Mouse (Mus musculus): Measurements from ENCODE around the gene Ppp2r2c. TPM values are rescaled to one million over a fixed set of nuclear protein-coding genes. Genes with fewer than 3 reads are reported as not detected.
A peak's percentile ranks its signal among the peaks of the same experiment; 100 is the strongest.
"Not testable (repeated sequence)": the region's sequence is repeated elsewhere in the genome, so short reads cannot be mapped to it uniquely, and the experiment has no call there.

The Ppp2r2c gene
- polyA plus RNA-seq, 1 experiment from 2014 or later: 0.03 TPM

- Histone ChIP-seq H3K27ac (no peak overlapping the region), H3K36me3 (no peaks in the 10 kb centered on the region), H3K4me1 (replicated peaks) (no peaks in the 10 kb centered on the region), H3K4me3 (replicated peaks) (no peak overlapping the region), H3K9me3 (replicated peaks) (no peaks in the 10 kb centered on the region), H3K27me3 (no peaks in the 10 kb centered on the region), H3K4me2 (no peak overlapping the region), H3K9ac (no peak overlapping the region)
- 68% methylated on average over 5 of the region's 5 CpGs for WGBS (ENCODE audit: insufficient replicate concordance)
- DNase-seq (no peak), ATAC-seq (ENCODE audit: low read depth) (no peak)
Measured at GRCm38 (mm10) chr5:36938021-36938420, 69.7 kb downstream of the Ppp2r2c start.

GRCm38 (mm10) chr5:36938991-36939390 lies 70.7 kb downstream of the Ppp2r2c start:
- not testable (repeated sequence) for H3K9me3 ChIP-seq (replicated peaks); H3K27ac ChIP-seq; DNase-seq; H3K9ac ChIP-seq; H3K4me3 ChIP-seq (replicated peaks); ATAC-seq (ENCODE audit: low read depth); H3K36me3 ChIP-seq; H3K4me2 ChIP-seq; H3K27me3 ChIP-seq; H3K4me1 ChIP-seq (replicated peaks)
- WGBS (ENCODE audit: insufficient replicate concordance): 45% methylated on average over 2 of the region's 2 CpGs

GRCm38 (mm10) chr5:36942446-36942845 lies 74.1 kb downstream of the Ppp2r2c start:
- Histone ChIP-seq H3K9ac (no peak overlapping the region), H3K27ac (no peak overlapping the region), H3K4me3 (replicated peaks) (no peak overlapping the region), H3K4me1 (replicated peaks) (no peaks in the 10 kb centered on the region), H3K4me2 (no peak overlapping the region), H3K9me3 (replicated peaks) (no peaks in the 10 kb centered on the region), H3K36me3 (no peaks in the 10 kb centered on the region), H3K27me3 (no peaks in the 10 kb centered on the region)
- ATAC-seq (ENCODE audit: low read depth): no peak
- no peak for DNase-seq
- 53% methylated on average over 2 of the region's 2 CpGs for WGBS (ENCODE audit: insufficient replicate concordance)

GRCm38 (mm10) chr5:36944552-36944951 lies 76.2 kb downstream of the Ppp2r2c start:
- no peak overlapping the region for H3K4me3 ChIP-seq (replicated peaks)
- ATAC-seq (ENCODE audit: low read depth) (no peak), DNase-seq (no peak)
- no peaks in the 10 kb centered on the region for H3K36me3 ChIP-seq
- no peaks in the 10 kb centered on the region for H3K9me3 ChIP-seq (replicated peaks)
- H3K4me1 ChIP-seq (replicated peaks): no peaks in the 10 kb centered on the region
- no peak overlapping the region for H3K9ac ChIP-seq
- no peaks in the 10 kb centered on the region for H3K27me3 ChIP-seq
- no peak overlapping the region for H3K27ac ChIP-seq
- no peak overlapping the region for H3K4me2 ChIP-seq
- WGBS (ENCODE audit: insufficient replicate concordance): 36% methylated on average over 5 of the region's 5 CpGs

- 38% methylated on average over 8 of the region's 8 CpGs for WGBS (ENCODE audit: insufficient replicate concordance)
Measured at GRCm38 (mm10) chr5:36945102-36945701, 76.9 kb downstream of the Ppp2r2c start.

GRCm38 (mm10) chr5:36945713-36946112 lies 77.4 kb downstream of the Ppp2r2c start:
- 54% methylated on average over 2 of the region's 2 CpGs for WGBS (ENCODE audit: insufficient replicate concordance)
- no peak for ATAC-seq (ENCODE audit: low read depth)

More at GRCm38 (mm10) chr5:36945102-36945701, 76.9 kb downstream of the Ppp2r2c start:
- Histone ChIP-seq H3K9ac (no peak overlapping the region), H3K4me1 (replicated peaks) (no peaks in the 10 kb centered on the region), H3K27me3 (no peaks in the 10 kb centered on the region), H3K9me3 (replicated peaks) (no peaks in the 10 kb centered on the region), H3K4me3 (replicated peaks) (no peak overlapping the region), H3K27ac (no peak overlapping the region), H3K36me3 (no peaks in the 10 kb centered on the region), H3K4me2 (no peak overlapping the region)
- ATAC-seq (ENCODE audit: low read depth) (no peak), DNase-seq (no peak)

GRCm38 (mm10) chr5:36946445-36946844 lies 78.1 kb downstream of the Ppp2r2c start:
- DNase-seq (peak; percentile 13), ATAC-seq (ENCODE audit: low read depth) (no peak)
- Histone ChIP-seq H3K9me3 (replicated peaks) (no peaks in the 10 kb centered on the region), H3K4me3 (replicated peaks) (no peak overlapping the region), H3K36me3 (no peaks in the 10 kb centered on the region), H3K27ac (no peak overlapping the region), H3K9ac (no peak overlapping the region), H3K4me1 (replicated peaks) (no peaks in the 10 kb centered on the region), H3K4me2 (no peak overlapping the region), H3K27me3 (no peaks in the 10 kb centered on the region)
- 17% methylated on average over 5 of the region's 5 CpGs for WGBS (ENCODE audit: insufficient replicate concordance)

More at GRCm38 (mm10) chr5:36945713-36946112, 77.4 kb downstream of the Ppp2r2c start:
- Histone ChIP-seq H3K27ac (no peak overlapping the region), H3K4me3 (replicated peaks) (no peak overlapping the region), H3K9ac (no peak overlapping the region), H3K4me2 (no peak overlapping the region), H3K4me1 (replicated peaks) (no peaks in the 10 kb centered on the region), H3K9me3 (replicated peaks) (no peaks in the 10 kb centered on the region), H3K36me3 (no peaks in the 10 kb centered on the region), H3K27me3 (no peaks in the 10 kb centered on the region)
- DNase-seq: no peak

GRCm38 (mm10) chr5:36948831-36949230 lies 80.5 kb downstream of the Ppp2r2c start:
- Histone ChIP-seq H3K4me3 (replicated peaks) (no peak overlapping the region), H3K9me3 (replicated peaks) (no peaks in the 10 kb centered on the region), H3K27ac (no peak overlapping the region), H3K4me2 (no peak overlapping the region), H3K9ac (no peak overlapping the region), H3K36me3 (no peaks in the 10 kb centered on the region), H3K27me3 (no peaks in the 10 kb centered on the region), H3K4me1 (replicated peaks) (no peaks in the 10 kb centered on the region)
- 11% methylated on average over 3 of the region's 3 CpGs for WGBS (ENCODE audit: insufficient replicate concordance)
- no peak for ATAC-seq (ENCODE audit: low read depth)
- peak; percentile 10 for DNase-seq

GRCm38 (mm10) chr5:36950871-36951270 lies 82.6 kb downstream of the Ppp2r2c start:
- Histone ChIP-seq H3K9ac (no peak overlapping the region), H3K27me3 (no peaks in the 10 kb centered on the region), H3K9me3 (replicated peaks) (no peaks in the 10 kb centered on the region), H3K27ac (no peak overlapping the region), H3K4me1 (replicated peaks) (no peaks in the 10 kb centered on the region), H3K36me3 (no peaks in the 10 kb centered on the region), H3K4me3 (replicated peaks) (no peak overlapping the region), H3K4me2 (no peak overlapping the region)
- ATAC-seq (ENCODE audit: low read depth) (no peak), DNase-seq (no peak)
- 27% methylated on average over 2 of the region's 2 CpGs for WGBS (ENCODE audit: insufficient replicate concordance)

- Histone ChIP-seq H3K4me2 (no peak overlapping the region), H3K27me3 (no peaks in the 10 kb centered on the region), H3K27ac (no peak overlapping the region), H3K9ac (no peak overlapping the region), H3K4me3 (replicated peaks) (no peak overlapping the region), H3K9me3 (replicated peaks) (no peaks in the 10 kb centered on the region), H3K36me3 (no peaks in the 10 kb centered on the region), H3K4me1 (replicated peaks) (no peaks in the 10 kb centered on the region)
- WGBS (ENCODE audit: insufficient replicate concordance): 76% methylated on average over 15 of the region's 15 CpGs
- no peak for ATAC-seq (ENCODE audit: low read depth)
- no peak for DNase-seq
Measured at GRCm38 (mm10) chr5:36952311-36952710, 84.0 kb downstream of the Ppp2r2c start.

GRCm38 (mm10) chr5:36955366-36955765 lies 87.1 kb downstream of the Ppp2r2c start:
- WGBS (ENCODE audit: insufficient replicate concordance): 15% methylated on average over 4 of the region's 4 CpGs
- ATAC-seq (ENCODE audit: low read depth) (no peak), DNase-seq (peak; percentile 7)
- no peak overlapping the region for H3K4me3 ChIP-seq (replicated peaks)
- no peak overlapping the region for H3K9ac ChIP-seq
- H3K27ac ChIP-seq: no peak overlapping the region
- no peaks in the 10 kb centered on the region for H3K36me3 ChIP-seq
- H3K4me1 ChIP-seq (replicated peaks): no peaks in the 10 kb centered on the region
- no peaks in the 10 kb centered on the region for H3K9me3 ChIP-seq (replicated peaks)
- H3K4me2 ChIP-seq: no peak overlapping the region
- H3K27me3 ChIP-seq: no peaks in the 10 kb centered on the region

- H3K27ac ChIP-seq: no peak overlapping the region
- DNase-seq: peak; percentile 13
- no peaks in the 10 kb centered on the region for H3K9me3 ChIP-seq (replicated peaks)
- ATAC-seq (ENCODE audit: low read depth): no peak
- no peak overlapping the region for H3K4me2 ChIP-seq
- no peaks in the 10 kb centered on the region for H3K27me3 ChIP-seq
- H3K4me3 ChIP-seq (replicated peaks): no peak overlapping the region
- H3K9ac ChIP-seq: no peak overlapping the region
- H3K36me3 ChIP-seq: no peaks in the 10 kb centered on the region
- no peaks in the 10 kb centered on the region for H3K4me1 ChIP-seq (replicated peaks)
- 20% methylated on average over 5 of the region's 5 CpGs for WGBS (ENCODE audit: insufficient replicate concordance)
Measured at GRCm38 (mm10) chr5:36958837-36959236, 90.5 kb downstream of the Ppp2r2c start.
